Mouse (Mus musculus) urinary bladder, postnatal 10 days (tissue): Measurements from ENCODE around the gene Ado.

ENCODE experiments used
- DNase-seq: peaks from one replicate; pipeline ENCODE4 v3.0.0; 2022; ENCODE audit warnings: low spot score

The Ado gene

DNA sequence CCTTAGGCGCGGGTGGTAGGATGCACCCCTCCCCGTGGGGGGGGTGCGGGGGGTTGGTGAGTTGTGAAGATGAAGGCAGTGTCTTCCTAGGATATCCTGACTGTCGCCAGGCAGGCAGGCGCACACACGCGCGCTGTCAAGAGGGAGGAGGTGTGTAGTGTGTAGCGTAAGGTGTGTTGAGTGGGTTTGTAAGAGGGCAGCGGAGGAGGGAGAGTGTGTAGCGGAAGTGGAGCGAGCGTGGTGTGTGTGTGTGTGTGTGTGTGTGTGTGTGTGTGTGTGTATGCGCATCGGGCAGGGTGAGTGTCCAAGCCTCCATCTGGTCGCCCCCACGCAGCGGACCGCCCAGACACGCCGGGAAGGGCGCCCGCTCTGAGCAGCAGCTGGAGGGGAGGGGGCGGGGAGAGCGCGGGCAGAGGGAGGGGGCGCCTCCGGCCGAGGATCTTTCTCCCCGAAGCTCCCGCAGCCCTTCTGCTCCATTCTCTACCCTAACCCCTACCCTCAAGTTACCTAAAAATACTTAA, 12.1 kb downstream of the Ado start:
- no peak for DNase-seq

GRCm38 (mm10) chr10:67535972-67536371, 12.8 kb downstream of the Ado start:
- DNase-seq, result no peak

- no peak for DNase-seq
Measured at GRCm38 (mm10) chr10:67535256-67535655, 13.5 kb downstream of the Ado start, which contains the start of gene Egr2. Gene Egr2, plus strand, starts transcription at chr10:67535475.

DNA sequence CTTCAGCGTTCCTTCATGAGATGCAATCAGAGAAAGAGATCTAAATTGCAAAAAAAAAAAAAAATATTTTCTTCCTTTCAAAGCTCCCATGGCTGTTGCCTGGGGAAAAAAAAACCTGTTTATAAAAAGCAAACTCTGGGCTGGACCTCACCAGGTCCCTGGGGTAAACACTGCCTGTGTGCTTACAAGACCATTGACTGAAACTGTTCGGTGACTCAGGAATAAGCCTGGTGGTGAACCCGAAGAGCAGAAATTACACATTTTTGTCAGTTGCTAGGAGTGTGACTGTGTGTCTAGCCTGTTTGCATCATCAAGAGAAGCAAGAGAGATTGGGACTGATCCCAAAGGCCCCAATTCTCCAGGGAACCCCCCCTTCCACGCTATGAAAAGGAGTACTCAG, 19.0 kb downstream of the Ado start:
- DNase-seq, result no peak

- no peak for DNase-seq
Measured at GRCm38 (mm10) chr10:67526435-67526834, 22.3 kb downstream of the Ado start.

- DNase-seq, result no peak
Measured at GRCm38 (mm10) chr10:67524694-67525093, 24.1 kb downstream of the Ado start.

DNA sequence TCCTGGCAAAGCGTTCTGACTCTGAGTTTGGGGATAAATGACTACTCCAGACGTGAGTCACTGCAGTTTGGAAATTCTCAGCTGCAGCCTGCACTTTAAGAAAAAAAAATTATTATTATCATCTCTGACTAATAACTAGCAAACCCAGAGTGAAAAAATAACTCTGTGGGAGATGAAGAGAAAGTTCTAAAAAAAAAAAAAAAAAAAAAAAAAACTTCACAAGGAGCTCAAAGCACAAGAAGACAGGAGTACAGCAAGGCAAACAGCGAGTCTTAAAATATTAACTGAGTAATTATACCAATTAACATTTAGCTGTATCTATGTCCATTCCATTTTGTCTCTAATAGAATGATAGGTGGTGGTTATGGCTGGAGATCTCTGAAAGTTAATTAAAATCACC, 24.6 kb downstream of the Ado start:
- DNase-seq, result no peak

DNA sequence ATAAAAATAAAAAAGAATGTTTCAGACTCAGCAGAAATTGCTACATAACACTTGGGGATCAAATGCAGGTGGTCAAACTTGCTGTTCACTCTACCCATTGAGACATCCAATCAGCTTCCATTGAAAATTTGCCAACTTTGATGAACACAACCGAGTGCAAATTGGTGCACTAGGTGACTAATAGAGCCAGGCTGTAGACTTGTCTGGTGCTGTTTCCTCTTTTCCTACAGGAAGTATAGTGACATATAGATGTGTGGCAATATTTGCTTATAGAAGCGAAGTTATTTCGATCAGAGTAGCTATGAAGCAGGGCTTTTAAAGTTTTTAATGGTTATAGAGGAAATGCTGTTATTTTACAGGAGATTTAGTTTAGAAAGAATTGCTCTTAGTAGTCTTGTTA, 30.0 kb downstream of the Ado start:
- DNase-seq, result no peak

DNA sequence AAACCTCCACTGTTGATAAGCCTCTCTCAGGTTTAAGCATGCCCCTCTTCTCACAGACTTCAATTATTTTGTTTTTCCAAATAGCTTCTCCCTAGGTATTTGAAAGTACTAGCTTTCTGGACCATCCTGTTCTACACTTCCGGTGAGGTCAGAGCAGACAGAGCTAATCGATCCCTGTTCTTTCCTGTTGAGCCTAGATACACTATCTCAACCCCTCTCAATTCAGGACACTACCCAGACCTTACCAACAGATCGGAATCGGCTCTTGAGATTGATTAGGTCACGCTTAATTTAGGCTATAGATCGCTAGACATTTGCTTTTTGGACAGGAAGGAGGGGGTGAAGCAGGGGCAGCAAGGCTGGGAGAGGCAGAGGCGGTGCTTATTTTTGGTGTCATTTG, 35.9 kb downstream of the Ado start:
- no peak for DNase-seq

DNA sequence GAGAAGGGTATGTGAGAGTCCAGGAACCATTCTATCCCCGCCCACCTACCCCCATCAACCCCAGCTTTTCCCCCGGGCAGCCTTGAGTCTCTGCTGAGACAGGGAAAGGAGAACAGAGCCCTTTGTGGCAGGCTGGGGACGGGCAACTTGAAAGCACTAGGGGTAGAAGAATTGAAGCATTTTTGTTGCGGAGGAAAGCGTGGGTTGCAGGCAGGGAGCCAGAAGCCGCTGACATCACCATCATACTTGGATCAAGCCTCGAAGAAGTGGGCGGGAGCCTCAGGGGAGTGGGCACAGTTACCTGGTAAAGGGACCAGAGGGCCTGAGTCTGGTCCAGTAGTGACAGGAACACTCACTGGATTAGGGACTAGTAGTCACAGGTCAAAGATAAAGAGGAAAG, 36.5 kb downstream of the Ado start:
- no peak for DNase-seq

GRCm38 (mm10) chr10:67505248-67505647, 43.5 kb downstream of the Ado start:
- DNase-seq, result no peak

- no peak for DNase-seq
Measured at GRCm38 (mm10) chr10:67504046-67504445, 44.7 kb downstream of the Ado start.

DNA sequence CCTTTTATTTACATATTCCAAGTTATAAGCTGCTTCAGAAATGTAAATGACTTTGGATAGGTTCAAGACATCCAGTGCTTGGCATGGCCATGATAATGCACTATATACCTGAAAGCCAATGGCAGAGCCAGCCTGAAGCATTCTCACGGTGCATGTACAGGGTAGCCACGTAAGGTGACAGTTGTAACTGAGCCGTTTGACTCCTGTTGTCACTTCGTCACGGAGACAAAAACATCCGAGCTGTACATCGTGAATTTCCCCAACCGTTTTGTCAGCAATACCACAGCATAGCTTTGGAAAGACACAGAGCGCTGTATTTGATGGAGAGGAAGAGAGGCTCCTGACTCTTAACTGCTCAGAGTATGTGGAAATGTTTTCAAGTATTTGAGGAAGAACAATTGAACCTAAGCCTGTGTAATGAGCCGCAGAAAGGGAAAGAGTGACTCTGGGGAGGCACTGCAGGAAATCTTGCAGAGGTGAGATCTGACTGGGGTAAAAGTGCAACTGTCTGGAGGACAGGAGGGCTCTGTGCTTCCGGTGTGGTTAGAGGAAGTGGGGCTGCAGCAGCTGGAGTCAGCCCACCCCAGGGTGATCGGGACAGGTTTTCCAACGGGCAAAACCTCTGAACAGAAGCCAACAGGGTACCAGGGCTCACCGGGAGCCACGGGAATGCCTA, 45.3 kb downstream of the Ado start:
- no peak for DNase-seq

- no peak for DNase-seq
Measured at GRCm38 (mm10) chr10:67497951-67498350, 50.8 kb downstream of the Ado start.

GRCm38 (mm10) chr10:67497144-67497892, 51.4 kb downstream of the Ado start:
- DNase-seq, result no peak
